Mouse (Mus musculus): ENCODE results near the gene Gdap1l1.
A peak's percentile ranks its signal among the peaks of the same experiment; 100 is the strongest.
"Not testable (repeated sequence)": the region's sequence is repeated elsewhere in the genome, so short reads cannot be mapped to it uniquely, and the experiment has no call there.

The Gdap1l1 gene

GRCm38 (mm10) chr2:163438246-163438618 lies at the start of gene Gdap1l1:
TSS of gene Gdap1l1 (plus strand) at chr2:163438476.
- no peak for DNase-seq (ENCODE audit: low read depth, low spot score)

GRCm38 (mm10) chr2:163392436-163392835 lies 45.8 kb upstream of the Gdap1l1 start:
- no peak for DNase-seq (ENCODE audit: low read depth, low spot score)

GRCm38 (mm10) chr2:163393241-163393640 lies 45.0 kb upstream of the Gdap1l1 start:
- no peak for DNase-seq (ENCODE audit: low read depth, low spot score)

- DNase-seq (ENCODE audit: low read depth, low spot score), result no peak
These were observed 44.3 kb upstream of the Gdap1l1 start for GRCm38 (mm10) chr2:163393976-163394375.

- DNase-seq (ENCODE audit: low read depth, low spot score), result no peak
These were observed 43.3 kb upstream of the Gdap1l1 start for GRCm38 (mm10) chr2:163394977-163395376.

- DNase-seq (ENCODE audit: low read depth, low spot score), result no peak
These were observed 41.2 kb upstream of the Gdap1l1 start for GRCm38 (mm10) chr2:163397071-163397470.

- no peak for DNase-seq (ENCODE audit: low read depth, low spot score)
These were observed 40.4 kb upstream of the Gdap1l1 start, which contains the start of gene Jph2 for GRCm38 (mm10) chr2:163397905-163398304. TSS of gene Jph2 (minus strand) at chr2:163397993.

- no peak for DNase-seq (ENCODE audit: low read depth, low spot score)
These were observed 39.5 kb upstream of the Gdap1l1 start for GRCm38 (mm10) chr2:163398770-163399169.

GRCm38 (mm10) chr2:163399222-163399621 lies 39.1 kb upstream of the Gdap1l1 start:
- DNase-seq (ENCODE audit: low read depth, low spot score), result no peak

GRCm38 (mm10) chr2:163401221-163401620 lies 37.1 kb upstream of the Gdap1l1 start:
- peak; percentile 61 for DNase-seq (ENCODE audit: low read depth, low spot score)

- no peak for DNase-seq (ENCODE audit: low read depth, low spot score)
These were observed 34.0 kb upstream of the Gdap1l1 start for GRCm38 (mm10) chr2:163404037-163404815.

GRCm38 (mm10) chr2:163410211-163410610 lies 28.1 kb upstream of the Gdap1l1 start:
- DNase-seq (ENCODE audit: low read depth, low spot score), result no peak

GRCm38 (mm10) chr2:163411344-163411743 lies 26.9 kb upstream of the Gdap1l1 start:
- DNase-seq (ENCODE audit: low read depth, low spot score), result not testable (repeated sequence)

GRCm38 (mm10) chr2:163411840-163412239 lies 26.4 kb upstream of the Gdap1l1 start:
- DNase-seq (ENCODE audit: low read depth, low spot score), result no peak

- DNase-seq (ENCODE audit: low read depth, low spot score), result no peak
These were observed 25.9 kb upstream of the Gdap1l1 start for GRCm38 (mm10) chr2:163412419-163412818.

GRCm38 (mm10) chr2:163412846-163413590 lies 25.3 kb upstream of the Gdap1l1 start:
- no peak for DNase-seq (ENCODE audit: low read depth, low spot score)

- DNase-seq (ENCODE audit: low read depth, low spot score), result no peak
These were observed 21.2 kb upstream of the Gdap1l1 start for GRCm38 (mm10) chr2:163417026-163417425.

- DNase-seq (ENCODE audit: low read depth, low spot score), result no peak
These were observed 20.4 kb upstream of the Gdap1l1 start for GRCm38 (mm10) chr2:163417830-163418229.

- no peak for DNase-seq (ENCODE audit: low read depth, low spot score)
These were observed 19.4 kb upstream of the Gdap1l1 start for GRCm38 (mm10) chr2:163418841-163419345.

- peak; percentile 91 for DNase-seq (ENCODE audit: low read depth, low spot score)
These were observed 18.8 kb upstream of the Gdap1l1 start for GRCm38 (mm10) chr2:163419346-163420045.

GRCm38 (mm10) chr2:163420366-163420886 lies 17.9 kb upstream of the Gdap1l1 start:
- DNase-seq (ENCODE audit: low read depth, low spot score), result no peak
